19 mouse cellular contexts compared by ENCODE assay signal in genomic region chr19:50294205-50294604, GRCm38 (mm10).
"Had no signal": no experiment of that assay in that cellular context is flagged by ENCODE, and none has a peak within 500 bp of the region (broad histone marks: within the 10 kb centered on the region; RNA-seq: fewer than 3 reads in every experiment).

No protein-coding gene starts in this region.

- H3K4me2 ChIP-seq: limb, embryonic 15.5 days; liver, embryonic 12.5 days; lung, embryonic 15.5 days; midbrain, embryonic 12.5 days; neural tube, embryonic 13.5 days; neural tube, embryonic 15.5 days had no signal

- H3K36me3 ChIP-seq: limb, embryonic 15.5 days; liver, embryonic 12.5 days; lung, embryonic 15.5 days; midbrain, embryonic 10.5 days; midbrain, embryonic 12.5 days; neural tube, embryonic 13.5 days; neural tube, embryonic 15.5 days had no signal

- H3K9me3 ChIP-seq: limb, embryonic 15.5 days; liver, embryonic 12.5 days; lung, embryonic 15.5 days; midbrain, embryonic 10.5 days; midbrain, embryonic 12.5 days; neural tube, embryonic 13.5 days; neural tube, embryonic 15.5 days had no signal

- DNase-seq: midbrain, embryonic 14.5 days; retina, postnatal 1 day; right cerebral cortex, adult 18-20 months; right cerebral cortex, postnatal 25 days; right cerebral cortex, postnatal 4 days; spleen, adult 18-20 months; thymus, adult 18-20 months; thymus, postnatal 14 days; thymus, postnatal 36 days had no signal

- H3K27ac ChIP-seq: limb, embryonic 15.5 days; liver, embryonic 12.5 days; liver, embryonic 14.5 days; lung, embryonic 15.5 days; midbrain, embryonic 10.5 days; midbrain, embryonic 12.5 days; neural tube, embryonic 13.5 days; neural tube, embryonic 15.5 days had no signal

- H3K9ac ChIP-seq: limb, embryonic 15.5 days; liver, embryonic 12.5 days; liver, embryonic 14.5 days; lung, embryonic 15.5 days; midbrain, embryonic 12.5 days; neural tube, embryonic 13.5 days; neural tube, embryonic 15.5 days had no signal

- H3K4me1 ChIP-seq: limb, embryonic 15.5 days; liver, embryonic 12.5 days; midbrain, embryonic 12.5 days; neural tube, embryonic 13.5 days had no signal

- ATAC-seq: liver, embryonic 12.5 days; midbrain, embryonic 16.5 days had no signal

- H3K27me3 ChIP-seq: limb, embryonic 15.5 days; liver, embryonic 12.5 days; lung, embryonic 15.5 days; midbrain, embryonic 12.5 days; neural tube, embryonic 13.5 days; neural tube, embryonic 15.5 days had no signal

- H3K4me3 ChIP-seq: limb, embryonic 15.5 days; liver, embryonic 12.5 days; lung, embryonic 15.5 days; midbrain, embryonic 10.5 days; midbrain, embryonic 12.5 days; myocyte; neural tube, embryonic 13.5 days; neural tube, embryonic 15.5 days had no signal
